Mouse (Mus musculus) G1E-ER4 (cell line): ENCODE measurements around the gene A530016L24Rik. TPM values are rescaled to one million over a fixed set of nuclear protein-coding genes. Genes with fewer than 3 reads are reported as not detected.

Source experiments
- GATA1 ChIP-seq: IDR thresholded peaks from one replicate; pipeline ENCODE4 v1.8.0; 2012; ENCODE audit warnings: low read length, inconsistent platforms
- polyA plus RNA-seq: library from polyadenylated mRNA; stranded (reverse); fragments of >175 nt; gene quantifications from 2 replicates; pipeline ENCODE4 v1.2.3, GENCODE M21; 2012

A530016L24Rik gene
- polyA plus RNA-seq, 1 experiment = not detected

DNA sequence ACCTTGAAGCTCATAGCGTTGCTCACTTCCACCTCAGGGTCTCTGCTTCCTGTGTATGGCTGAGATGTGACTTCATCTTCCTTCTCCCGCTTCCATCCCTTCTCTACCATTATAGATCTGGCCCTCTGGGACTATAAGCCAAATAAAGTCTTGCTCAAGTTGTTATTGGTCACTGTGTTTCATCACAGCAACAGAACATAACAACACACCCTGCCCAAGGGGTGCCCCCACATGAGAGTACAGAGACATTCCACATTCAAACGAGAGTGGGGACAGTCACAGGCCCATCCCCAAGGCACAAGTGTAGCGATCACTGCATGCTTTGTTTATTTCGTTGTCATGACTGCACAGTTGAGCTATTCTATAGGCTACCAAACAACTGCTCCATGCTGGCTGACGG is 48.0 kb downstream of the A530016L24Rik start:
- TF ChIP-seq GATA1 = no peak

GRCm38 (mm10) chr12:112538356-112538755 is 49.1 kb downstream of the A530016L24Rik start:
- TF ChIP-seq GATA1 = no peak

GRCm38 (mm10) chr12:112539466-112539965 is 50.3 kb downstream of the A530016L24Rik start:
- no peak for TF ChIP-seq GATA1

- TF ChIP-seq GATA1 = no peak
Measured at GRCm38 (mm10) chr12:112540321-112540720, 51.1 kb downstream of the A530016L24Rik start.

DNA sequence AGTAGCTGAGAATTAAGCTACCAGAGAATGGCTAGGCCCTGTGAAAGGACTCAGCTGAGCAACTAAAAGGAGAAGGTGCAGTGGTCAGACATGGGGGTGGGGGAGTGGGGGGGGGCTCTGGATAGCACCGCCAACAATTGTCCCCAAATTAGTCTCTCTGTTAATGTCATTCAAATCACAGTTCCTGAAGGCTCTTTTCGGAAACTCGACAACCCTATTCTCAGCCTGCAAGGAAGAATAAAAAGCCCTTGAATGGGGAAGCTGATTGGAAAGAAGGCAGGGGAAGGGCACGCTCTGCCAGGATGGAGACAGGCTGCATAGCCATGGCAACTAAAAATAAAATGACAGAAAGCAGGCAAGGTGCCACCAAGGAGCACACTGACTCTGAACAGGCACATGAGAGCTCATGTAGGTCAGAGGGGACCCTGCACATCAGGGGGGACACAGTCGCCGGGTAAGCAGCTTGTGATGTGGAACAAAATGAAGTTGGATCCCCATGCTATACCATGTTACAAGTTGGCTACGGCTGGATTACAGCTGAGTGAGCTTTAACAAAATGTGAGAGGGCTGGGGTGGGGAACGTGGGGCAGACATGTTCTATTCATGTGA is 52.3 kb downstream of the A530016L24Rik start:
- TF ChIP-seq GATA1 = no peak

GRCm38 (mm10) chr12:112542257-112542919 is 53.1 kb downstream of the A530016L24Rik start:
- TF ChIP-seq GATA1 = no peak

DNA sequence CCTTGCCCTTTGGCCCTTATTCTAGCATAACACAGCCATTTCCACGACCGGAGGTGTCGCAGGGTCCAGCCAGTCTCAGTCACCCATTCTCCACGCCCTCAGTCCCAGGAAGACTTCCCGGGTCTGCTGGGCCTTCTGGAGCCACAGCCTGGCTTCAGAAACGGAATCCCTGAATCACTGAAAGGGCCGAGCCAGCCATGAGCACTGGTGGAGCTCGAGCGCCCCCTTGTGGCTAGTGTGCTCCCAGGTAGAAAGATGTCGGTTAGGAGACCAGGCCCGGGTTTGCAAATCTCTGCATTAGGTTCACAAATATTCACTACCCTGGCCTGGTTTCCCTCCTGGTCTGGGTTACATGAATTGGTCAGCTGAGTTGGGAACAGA is 53.7 kb downstream of the A530016L24Rik start:
- TF ChIP-seq GATA1 = no peak

- no peak for TF ChIP-seq GATA1
Measured at GRCm38 (mm10) chr12:112543941-112544340, 54.7 kb downstream of the A530016L24Rik start.

- no peak for TF ChIP-seq GATA1
Measured at GRCm38 (mm10) chr12:112544946-112545701, 55.9 kb downstream of the A530016L24Rik start.

- no peak for TF ChIP-seq GATA1
Measured at GRCm38 (mm10) chr12:112546110-112546509, 56.9 kb downstream of the A530016L24Rik start.

DNA sequence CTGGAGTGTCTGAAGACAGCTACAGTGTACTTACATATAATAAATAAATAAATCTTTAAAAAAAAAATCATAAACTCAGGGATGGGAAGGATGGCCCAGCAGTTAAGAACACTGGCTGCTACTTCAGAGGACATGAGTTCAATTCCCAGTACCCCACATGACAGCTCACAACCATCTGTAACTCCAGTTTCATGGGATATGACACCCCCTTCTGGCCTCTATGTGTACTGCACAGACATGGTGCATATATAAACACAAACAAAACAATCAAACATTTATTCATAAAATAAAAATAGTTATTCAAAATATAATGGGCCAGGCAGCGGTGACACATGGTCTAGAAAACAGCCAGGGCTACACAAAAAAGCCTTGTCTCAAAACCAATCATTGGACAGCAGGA is 60.0 kb downstream of the A530016L24Rik start:
- no peak for TF ChIP-seq GATA1

Other genes with a start within 250 kb of the A530016L24Rik start
- not detected in 2 replicates for gene Tmem179, start 27.3 kb downstream of the A530016L24Rik start, polyA plus RNA-seq
- gene Inf2, start 99.3 kb downstream of the A530016L24Rik start, polyA plus RNA-seq = 60.6 and 69.4 TPM in 2 replicates
- gene Adssl1, start 130.6 kb downstream of the A530016L24Rik start, polyA plus RNA-seq = not detected in 2 replicates
- 75.4 and 87.3 TPM in 2 replicates for gene Siva1, start 155.2 kb downstream of the A530016L24Rik start, polyA plus RNA-seq
- gene Akt1, start 185.4 kb downstream of the A530016L24Rik start, polyA plus RNA-seq = 376 and 445 TPM in 2 replicates
- 0.35 and 0.70 TPM in 2 replicates for gene Zbtb42, start 189.4 kb downstream of the A530016L24Rik start, polyA plus RNA-seq
- gene Cep170b, start 231.0 kb downstream of the A530016L24Rik start, polyA plus RNA-seq = not detected in 2 replicates